Mouse (Mus musculus) heart, postnatal 10 days (tissue): ENCODE measurements around the gene Cfap61. TPM values are rescaled to one million over a fixed set of nuclear protein-coding genes. Genes with fewer than 3 reads are reported as not detected.
"Not testable (repeated sequence)": the region's sequence is repeated elsewhere in the genome, so short reads cannot be mapped to it uniquely, and the experiment has no call there.

ENCODE experiments used
- DNase-seq, 2 experiments: peaks; one replicate each; pipeline ENCODE4 v3.0.0; 2021
- intact Hi-C: fragments of 180-260 bp; cut with DNase I; formaldehyde crosslinking; loops from one replicate; pipeline ENCODE4 v1.15.1; 2025
- total RNA-seq, 2 experiments: library from RNA; stranded (reverse); gene quantifications; 2 replicates each; pipeline ENCODE4 v1.2.3; 2021

Cfap61 gene
- total RNA-seq, result 1 to 10 TPM; 1.0 to 1.7 TPM

DNA sequence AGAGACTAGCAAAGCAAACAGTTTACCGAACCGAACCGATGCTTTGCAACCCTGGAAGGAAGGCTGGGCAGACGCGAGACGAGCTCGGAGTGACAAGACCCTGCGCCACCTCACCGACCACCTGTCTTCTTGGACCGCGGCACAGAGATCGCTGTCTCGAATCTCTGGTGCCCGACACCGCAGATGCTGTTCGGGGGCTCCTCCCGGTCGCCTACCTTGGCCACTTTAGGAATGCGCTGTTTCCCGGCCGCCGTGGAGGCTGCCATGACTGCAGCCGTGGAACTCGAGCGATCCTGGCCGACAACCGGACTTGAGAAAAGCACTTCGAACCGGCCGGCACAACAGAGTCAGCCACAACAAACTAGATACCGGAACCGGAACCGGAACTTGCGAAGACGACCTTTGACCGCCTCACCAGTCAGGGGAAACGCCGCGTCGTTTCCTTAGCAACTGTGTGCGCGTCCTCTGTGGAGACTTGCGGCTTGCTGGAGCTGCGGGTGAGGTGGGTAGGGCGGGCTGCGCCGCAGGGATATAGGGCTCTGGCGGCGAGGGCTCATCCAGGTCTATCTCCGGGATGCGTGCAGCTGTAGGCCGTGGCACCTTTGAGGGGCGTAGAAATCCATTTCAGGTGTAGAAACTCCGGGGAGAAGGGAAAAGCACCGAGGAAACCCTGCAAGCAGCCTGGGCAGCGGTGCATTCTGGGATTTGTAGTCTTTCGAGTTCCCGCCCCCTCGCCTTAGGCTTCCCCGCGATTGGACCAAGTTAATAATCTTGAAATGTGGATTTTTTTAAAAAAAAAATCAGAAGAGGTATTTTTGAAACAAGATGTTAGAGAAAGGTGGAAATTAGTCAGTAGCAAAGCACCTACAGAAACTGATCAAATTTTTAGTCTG, at the start of gene Cfap61, which contains the start of gene Crnkl1:
Gene Cfap61, plus strand, starts transcription at position 446 of the 893 bp plus-strand sequence.
Gene Crnkl1, minus strand, starts transcription at position 676 of the 893 bp plus-strand sequence.
- intact Hi-C loops, result no loop called here
- peak; percentile 96 to 98 for DNase-seq

DNA sequence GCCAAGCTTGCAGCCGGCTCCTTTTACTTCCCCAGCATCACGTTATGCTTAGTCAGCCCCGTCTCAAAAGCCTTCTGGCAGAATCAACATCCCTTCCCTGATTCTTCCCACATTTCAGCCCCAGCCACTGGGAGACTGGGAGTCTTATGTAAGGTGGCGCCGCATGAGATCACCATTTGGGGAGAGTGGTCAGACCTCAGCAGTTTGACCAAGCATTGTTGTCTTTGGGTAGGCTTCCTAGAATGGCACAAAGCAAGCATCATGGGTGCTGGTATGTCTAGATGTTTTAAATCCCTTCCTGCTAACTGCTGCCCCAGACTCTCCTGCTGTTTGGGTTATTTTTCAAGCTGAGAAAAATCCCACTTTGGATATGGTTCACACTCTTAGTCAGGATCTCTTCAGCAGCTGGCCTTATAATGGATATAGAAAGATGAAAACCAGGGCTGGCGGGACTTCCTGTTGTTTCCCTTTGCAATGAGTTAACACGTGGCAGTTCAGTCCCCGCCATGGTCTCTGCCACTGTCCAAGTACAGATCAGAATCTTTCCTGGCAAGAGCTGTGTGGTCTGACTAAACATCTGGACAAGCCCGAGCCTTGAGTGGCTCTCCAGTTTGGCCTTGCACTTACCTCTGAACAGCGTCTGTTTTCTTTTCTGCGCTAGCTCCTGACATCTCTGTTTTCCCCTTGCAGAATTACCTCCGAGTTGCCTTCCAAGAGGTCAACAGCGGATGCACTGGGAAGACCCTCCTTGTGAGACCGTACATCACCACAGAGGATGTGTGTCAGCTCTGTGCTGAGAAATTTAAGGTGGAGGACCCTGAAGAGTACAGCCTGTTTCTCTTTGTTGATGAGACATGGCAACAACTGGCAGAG, 49.4 kb upstream of the Cfap61 start:
- intact Hi-C loops, result loop anchor here (2.0 kb wide), 1 partner anchor 52 kb away; no protein-coding TSS in a partner anchor

DNA sequence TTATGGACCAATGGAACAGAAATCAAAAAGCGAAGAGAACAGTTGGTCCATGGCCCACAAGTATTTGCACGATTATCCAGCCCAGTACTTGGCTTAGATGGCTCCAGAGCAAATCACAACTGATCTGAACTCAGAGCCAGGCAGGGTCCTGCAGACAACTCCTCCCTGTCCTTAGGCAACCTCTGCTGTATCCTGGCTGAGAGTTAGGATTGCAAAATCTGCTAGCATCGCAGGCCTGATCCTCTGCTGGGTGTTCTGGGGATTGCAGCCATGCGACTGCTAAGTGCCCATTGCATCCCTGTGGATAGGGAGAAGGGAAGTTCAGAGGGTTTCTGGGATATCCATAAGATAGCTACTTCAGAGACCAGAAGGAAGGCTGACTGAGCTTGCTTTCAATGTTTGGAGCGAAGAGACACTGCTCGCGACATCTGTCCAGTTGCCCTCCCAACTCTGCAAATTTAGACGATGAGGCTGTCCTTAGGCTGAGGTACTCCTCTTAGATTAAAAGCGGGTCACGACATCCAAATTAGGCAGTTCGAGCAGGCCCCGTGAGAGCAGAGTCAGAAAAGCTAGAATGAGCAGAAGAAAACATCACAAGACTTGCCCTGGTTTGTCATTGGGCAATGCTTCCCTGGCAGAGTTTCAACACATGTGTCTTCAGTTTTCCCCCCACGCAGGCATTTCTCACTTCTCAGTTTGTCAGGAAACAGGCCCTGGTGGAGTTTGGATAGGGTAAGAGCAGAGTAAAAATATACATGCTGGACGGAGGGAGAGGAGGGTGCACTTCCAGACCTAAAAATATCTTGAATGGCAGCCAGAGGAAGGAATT, 46.4 kb upstream of the Cfap61 start:
- intact Hi-C loops, result no loop called here
- peak; percentile 84 for DNase-seq

More for the DNA sequence above, 49.4 kb upstream of the Cfap61 start:
- peak; percentile 65 to 71 for DNase-seq

DNA sequence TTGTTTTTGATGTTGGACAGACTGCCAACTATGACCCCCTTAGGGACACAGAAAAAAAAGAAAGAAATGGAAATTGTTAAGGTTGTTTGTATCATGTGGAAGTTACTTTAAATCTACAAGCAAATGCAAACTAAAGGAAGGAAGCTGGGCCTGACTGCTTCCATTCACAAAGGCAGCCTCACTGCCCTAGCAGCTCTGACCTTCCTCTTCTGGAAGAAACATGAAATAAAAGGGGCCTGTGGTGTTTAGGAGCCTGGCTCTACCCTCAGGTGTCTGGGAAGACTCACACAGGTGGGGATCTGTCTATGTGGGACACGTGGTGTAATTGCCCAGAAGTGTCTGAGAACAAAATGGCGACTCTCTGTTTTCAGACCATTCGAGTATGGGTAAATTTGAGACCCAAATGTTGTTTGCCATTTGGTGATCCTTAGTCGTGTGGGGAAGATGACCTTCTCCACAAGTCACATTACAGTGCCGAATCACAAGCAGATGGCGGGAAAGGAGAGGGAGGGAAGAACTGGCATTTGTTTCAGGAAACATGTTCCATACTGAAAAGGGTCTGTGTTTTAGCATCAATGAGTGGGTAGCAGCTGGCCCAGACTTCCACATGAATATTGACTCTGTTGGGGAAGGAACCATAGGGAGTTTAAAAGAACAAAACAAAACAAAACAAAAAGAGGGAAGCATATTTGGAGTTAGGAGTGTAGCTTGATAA, 45.7 kb upstream of the Cfap61 start:
- intact Hi-C loops, result no loop called here
- no peak for DNase-seq

DNA sequence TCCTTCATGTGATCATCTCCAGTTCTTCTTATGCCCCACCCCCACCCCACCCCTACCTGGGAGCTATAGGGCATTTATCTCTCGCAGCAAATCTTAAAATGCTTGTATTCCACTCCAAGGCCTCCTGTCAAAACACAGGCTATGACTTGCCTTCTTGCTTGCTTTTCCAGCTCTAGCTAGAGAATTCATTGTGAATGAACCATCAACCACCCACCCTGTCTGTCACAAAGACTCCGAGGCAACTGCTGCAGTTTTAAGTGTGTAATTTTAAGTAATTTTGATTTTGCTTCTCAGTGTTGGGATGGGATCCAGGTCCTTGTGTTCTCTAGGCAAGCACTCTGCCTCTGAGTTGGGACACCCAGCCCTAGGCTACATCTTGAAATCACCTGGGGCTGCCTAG, 44.0 kb upstream of the Cfap61 start:
- intact Hi-C loops, result no loop called here
- DNase-seq, result no peak

DNA sequence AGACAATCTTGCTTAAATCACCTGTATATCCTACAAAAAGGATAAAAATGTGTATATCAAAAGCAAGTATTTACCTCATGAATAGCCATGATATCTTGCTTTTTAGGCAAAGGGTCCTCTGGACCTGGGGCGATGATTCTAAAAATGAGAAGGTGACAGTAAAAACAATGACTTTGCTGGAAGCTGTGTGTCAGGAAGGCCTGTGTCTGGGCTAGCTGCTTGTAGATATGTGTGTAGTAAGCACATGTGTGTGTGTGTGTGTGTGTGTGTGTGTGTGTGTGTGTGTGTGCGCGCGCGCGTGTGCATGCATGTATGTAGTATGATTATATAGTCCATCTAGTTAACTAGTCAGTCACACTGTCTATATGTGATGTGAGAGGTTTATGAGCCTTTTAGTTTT, 40.8 kb upstream of the Cfap61 start:
- DNase-seq, result no peak
- intact Hi-C loops, result no loop called here

DNA sequence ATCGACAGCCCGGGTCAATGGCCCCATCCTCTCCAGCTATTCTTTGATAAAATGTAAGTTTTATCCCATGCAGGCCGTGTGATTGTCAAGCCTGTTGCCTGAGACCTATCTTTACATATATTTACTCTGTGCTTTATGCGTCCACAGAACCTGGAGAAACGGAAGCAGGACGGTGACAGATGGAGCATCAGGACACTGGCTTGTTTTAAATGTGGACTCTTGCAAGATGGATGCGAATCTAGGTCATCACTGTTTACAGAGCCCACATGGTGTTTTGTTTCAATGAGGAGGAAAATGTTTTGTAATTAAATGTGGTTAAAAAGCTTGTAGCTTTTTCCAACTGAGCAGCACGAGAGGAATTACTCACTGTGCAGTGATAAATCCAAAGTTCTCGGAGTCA, 36.5 kb upstream of the Cfap61 start:
- intact Hi-C loops, result no loop called here
- DNase-seq, result no peak

DNA sequence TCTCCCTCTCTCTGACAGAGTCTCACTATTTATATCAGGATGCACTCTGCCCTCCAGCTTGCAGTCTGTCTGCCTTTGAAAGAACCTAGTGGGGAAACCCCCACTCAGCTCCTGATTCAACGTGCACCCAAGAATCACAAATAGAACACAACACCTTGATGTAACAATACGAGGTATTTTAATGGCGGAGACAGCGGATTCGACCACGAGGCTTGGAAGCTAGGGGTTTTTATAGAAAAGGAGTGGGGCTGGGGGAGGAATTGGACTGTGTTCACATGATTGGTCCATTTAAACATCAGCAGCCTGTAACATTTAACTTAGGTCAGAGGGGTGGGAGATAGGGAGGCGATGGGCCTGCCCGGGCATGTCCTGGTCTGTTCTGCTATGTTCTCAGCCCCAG, 34.3 kb upstream of the Cfap61 start:
- intact Hi-C loops, result loop anchor here (5.0 kb wide), 1 partner anchor 203 kb away; no protein-coding TSS in a partner anchor
- not testable (repeated sequence) for DNase-seq

DNA sequence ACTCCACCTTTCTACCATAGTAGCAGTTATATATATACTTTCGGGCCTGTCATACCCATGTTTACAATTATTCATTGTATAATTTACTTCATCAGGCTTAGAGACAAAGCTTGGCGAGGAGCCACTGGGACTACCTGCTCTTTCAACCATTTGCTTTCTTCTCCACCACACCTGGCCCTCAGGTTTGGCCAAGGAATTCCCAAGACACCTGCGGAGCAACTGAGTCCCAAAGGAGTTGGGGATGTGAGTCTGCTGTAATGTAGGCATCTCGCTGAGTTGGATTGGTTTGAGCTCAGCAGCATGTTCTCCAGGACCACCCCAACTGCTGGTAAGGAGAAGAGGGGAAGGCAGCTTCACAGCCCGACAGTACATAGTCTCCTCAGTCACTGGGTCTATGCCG, 32.7 kb upstream of the Cfap61 start, which contains the start of gene Naa20:
Gene Naa20, plus strand, starts transcription at position 239 of the 400 bp plus-strand sequence.
- DNase-seq, result no peak
- intact Hi-C loops, result loop anchor here (5.0 kb wide), 1 partner anchor 205 kb away; no protein-coding TSS in a partner anchor

DNA sequence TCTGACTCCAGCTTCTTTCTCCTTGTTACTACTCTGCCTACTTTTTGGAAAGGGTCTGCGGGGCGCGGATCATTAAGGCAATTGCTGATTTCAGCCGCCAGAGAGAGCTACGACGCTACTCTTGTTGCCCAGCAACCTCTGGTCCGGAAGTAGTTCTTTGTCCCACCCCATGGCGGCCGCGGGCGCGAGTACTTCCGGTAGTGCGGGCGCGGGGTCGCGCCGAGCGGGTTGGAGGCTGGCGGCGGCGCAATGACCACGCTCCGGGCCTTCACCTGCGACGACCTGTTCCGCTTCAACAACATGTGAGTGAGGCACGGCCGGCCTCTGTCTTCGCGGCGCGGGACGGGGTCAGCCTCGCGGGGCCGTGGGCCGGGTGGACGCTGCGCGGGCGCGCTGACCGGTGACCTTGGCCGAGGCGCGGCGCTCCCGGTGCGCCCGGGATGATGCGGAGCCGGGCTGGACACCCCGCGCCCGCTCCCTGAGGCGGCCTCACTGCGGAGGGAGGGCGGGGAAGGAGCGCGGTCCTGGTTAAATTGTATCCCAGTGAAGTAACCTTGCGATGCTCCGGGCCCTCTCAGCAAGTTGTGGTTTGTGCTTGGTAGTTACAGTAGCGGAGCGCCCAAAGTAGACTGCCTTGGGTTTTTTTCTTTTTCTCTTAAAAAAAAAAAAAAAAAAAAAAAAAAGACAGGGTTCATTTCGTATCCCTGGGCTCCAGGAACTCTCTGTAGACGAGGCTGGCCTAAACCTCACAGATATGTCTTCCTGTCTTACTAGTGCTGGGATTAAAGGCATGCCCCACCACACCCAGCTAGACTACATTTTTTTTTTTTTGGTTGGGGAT, 31.3 kb upstream of the Cfap61 start:
- intact Hi-C loops, result loop anchor here (5.0 kb wide), 1 partner anchor 206 kb away; no protein-coding TSS in a partner anchor
- DNase-seq, result peak; percentile 94 to 95

DNA sequence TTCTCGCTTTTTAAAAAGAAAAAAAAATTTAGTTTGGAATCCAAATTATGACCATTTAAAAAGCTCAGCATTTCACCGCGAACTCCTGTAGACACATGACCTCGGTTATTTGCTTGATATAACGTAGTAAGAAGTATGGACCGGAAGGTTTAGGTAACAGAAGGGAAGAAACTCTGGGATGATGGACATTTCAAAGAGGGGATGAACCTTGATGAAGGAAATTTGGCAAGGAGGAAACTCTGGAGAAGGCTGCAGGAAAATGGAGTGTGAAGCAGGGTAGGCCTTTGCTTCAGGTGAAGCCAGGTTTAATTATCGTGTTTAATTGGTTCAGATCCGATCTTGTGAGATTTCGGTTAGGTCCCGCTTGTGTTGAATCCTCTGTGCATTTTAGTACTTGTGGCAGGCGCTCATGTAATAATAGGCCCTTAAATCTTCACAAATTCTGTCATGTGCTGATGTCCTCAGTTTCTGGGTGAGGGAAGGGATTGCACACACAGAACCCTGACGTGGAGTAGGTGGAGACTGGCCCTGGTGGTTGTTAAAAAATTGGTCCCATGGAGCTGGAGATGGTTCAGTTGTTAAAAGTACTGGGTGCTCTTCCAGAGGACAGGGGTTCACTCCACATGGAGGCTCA, 30.5 kb upstream of the Cfap61 start:
- intact Hi-C loops, result loop anchor here (5.0 kb wide), 1 partner anchor 207 kb away; no protein-coding TSS in a partner anchor
- DNase-seq, result no peak

DNA sequence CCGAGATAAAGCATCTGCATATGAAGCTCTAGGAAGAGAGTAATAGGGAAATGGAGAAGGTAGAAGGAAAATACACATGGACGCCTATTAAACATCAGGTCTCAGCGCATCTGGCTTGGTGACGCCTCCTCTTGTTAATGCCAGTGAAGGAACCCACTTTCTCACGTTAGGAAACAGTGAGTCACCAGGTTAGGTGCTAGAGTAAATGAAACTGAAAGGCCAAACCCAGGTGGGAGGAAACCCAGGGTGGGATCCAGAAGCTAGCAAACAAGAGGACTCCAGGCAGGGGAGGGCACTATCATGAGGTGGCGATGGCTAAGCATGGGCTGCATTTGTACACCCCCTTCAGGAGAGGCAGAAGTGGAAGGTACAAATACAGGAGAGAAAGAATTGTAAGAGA, 29.4 kb upstream of the Cfap61 start:
- DNase-seq, result no peak
- intact Hi-C loops, result no loop called here

DNA sequence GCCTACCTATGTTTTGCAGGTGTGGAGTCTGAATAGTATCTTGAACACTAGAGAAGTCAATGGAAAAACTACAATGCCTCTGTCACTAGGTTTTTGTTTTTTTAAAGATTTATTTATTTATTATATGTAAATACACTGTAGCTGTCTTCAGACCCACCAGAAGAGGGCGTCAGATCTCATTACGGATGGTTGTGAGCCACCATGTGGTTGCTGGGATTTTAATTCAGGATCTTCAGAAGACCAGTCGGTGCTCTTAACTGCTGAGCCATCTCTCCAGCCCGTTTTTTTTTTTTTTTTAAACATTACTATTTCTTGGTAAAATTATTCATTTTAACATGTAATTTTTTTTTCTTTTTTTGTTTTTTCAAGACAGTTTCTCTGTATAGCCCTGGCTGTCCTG, 28.7 kb upstream of the Cfap61 start:
- DNase-seq, intact Hi-C loops: not testable (repeated sequence)

DNA sequence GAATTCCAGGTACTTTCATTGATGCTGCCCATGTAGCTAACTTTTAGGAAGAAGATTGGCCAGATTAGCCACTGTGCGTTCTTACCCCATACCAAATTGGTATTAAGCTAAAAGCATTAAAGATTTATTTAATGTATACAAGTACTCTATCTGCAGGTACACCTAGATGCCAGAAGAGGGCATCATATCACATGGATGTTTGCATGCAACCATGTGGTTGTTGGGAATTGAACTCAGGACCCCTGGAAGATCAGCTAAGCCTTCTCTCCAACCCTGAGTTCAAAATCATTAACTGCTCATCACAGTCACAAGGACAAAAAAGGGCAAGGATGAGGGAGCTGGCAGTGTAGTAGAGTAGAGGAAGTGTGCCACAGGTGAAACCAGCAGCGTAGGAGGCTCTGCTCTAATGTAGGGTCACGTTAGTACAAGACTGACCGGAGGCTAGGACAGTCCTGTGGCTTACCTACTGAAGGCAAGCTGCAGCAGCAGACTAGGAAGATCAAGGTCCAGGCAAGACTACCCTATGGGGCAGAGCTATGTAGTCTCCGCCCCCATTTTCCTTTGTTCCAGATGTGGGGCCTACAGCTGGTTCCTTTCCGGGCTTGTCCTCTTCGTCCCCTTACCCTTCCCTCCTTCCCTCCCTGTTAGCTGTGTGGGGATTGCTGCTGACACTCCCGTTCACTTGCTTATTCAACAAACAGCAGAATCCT, 13.5 kb upstream of the Cfap61 start:
- intact Hi-C loops, result no loop called here
- DNase-seq, result no peak

DNA sequence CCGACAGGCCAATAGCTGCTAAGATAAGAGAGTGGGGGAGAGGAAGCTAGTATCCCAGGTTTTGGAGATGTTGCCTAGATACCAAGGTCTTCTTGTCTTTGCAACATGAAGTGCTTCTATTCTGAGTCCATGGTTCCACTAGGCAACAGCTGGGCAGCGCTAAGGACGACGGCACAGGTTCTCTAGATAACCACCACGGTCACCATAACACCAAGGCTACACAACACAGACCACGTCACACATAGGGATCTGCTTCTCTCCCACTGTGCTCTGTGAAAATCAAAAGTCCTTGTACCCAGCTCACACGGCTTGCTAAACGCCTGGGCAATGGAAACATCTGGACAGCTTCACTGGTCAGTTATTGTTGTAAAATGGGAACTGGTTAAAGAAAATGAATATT, 2.4 kb downstream of the Cfap61 start:
- intact Hi-C loops, result no loop called here
- DNase-seq, result peak; percentile 59 to 70

DNA sequence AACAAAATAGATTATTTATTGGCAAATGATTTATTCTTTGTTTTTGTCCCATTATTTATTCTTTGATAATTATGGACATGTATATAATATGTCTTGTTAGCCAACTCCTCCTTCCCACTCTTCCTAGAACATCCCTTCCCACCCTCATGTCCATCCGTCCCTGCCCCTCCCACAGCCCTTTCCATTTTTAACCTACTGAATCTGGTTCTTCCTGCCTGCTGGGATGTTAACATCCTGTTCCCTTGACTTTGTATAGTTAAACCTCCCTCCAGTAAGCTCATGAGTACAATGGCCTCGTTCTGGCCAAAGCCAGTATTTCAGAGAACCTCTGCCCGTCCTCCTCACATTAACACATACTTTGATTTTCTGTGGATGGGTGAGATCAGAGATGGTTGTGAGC, 6.8 kb downstream of the Cfap61 start:
- DNase-seq, result no peak
- intact Hi-C loops, result no loop called here

DNA sequence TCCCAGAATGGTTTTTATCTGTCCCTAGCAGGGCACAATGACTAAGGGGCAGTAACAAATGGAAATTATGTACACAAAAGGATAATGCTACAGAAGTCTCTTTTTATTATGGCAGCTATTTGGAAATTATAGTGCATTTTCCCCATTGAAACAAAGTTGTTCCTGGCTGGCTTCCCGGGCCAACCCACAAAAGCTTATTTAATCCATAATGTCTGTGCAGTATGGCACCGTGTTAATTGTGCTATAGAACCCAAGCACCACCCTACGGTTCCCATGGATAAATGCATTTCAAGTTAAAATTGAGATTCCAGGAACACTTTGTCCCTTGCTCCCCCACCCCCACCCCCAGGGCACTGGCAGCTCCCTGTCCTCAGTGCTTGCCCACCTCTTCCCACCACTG, 9.7 kb downstream of the Cfap61 start:
- no peak for DNase-seq
- intact Hi-C loops, result no loop called here
